Mouse (Mus musculus) stomach, postnatal 0 days (tissue): ENCODE measurements at regions not wholly inside any gene's neighbourhood (a gene's known extent, or its start where the extent isn't known, plus 50 kb on each side); places are given as distances from the start of the nearest gene placed in this dataset.

ENCODE experiments used
- ATAC-seq: fragments of 200-750 bp; cut with Nextera tagmentation; 2 replicates; pipeline ENCODE4 v1.8.0; 2017; ENCODE audit not compliant: low FRiP score, low TSS enrichment
- DNase-seq: peaks from one replicate; pipeline ENCODE4 v3.0.0-alpha.2; 2016; ENCODE audit warnings: low spot score
- H3K27ac ChIP-seq: fragments of 300-500 bp; sonication (generic); replicated peaks from 2 replicates; pipeline ENCODE4 v1.5.1; 2014; ENCODE audit warnings: mild to moderate bottlenecking, control low read depth
- H3K27me3 ChIP-seq: fragments of 300-500 bp; sonication (generic); 2 replicates; pipeline ENCODE4 v1.6.1; 2014; ENCODE audit warnings: low read length; ENCODE audit not compliant: control insufficient read depth, insufficient read depth
- H3K36me3 ChIP-seq: fragments of 300-500 bp; sonication (generic); 2 replicates; pipeline ENCODE4 v1.6.1; 2014; ENCODE audit warnings: low read length, mixed read lengths; ENCODE audit not compliant: control insufficient read depth, insufficient read depth
- H3K4me1 ChIP-seq: fragments of 300-500 bp; sonication (generic); replicated peaks from 2 replicates; pipeline ENCODE4 v1.6.1; 2014; ENCODE audit warnings: antibody characterized with exemption; ENCODE audit not compliant: control insufficient read depth, insufficient read depth
- H3K4me2 ChIP-seq: fragments of 300-500 bp; sonication (generic); replicated peaks from 2 replicates; pipeline ENCODE4 v1.6.1; 2014; ENCODE audit warnings: low read depth, mild to moderate bottlenecking, control low read depth, moderate library complexity
- H3K4me3 ChIP-seq: fragments of 300-500 bp; sonication (generic); 2 replicates; pipeline ENCODE4 v1.5.1; 2014; ENCODE audit warnings: low read depth, low read length, control low read depth
- H3K9ac ChIP-seq: fragments of 300-500 bp; sonication (generic); 2 replicates; pipeline ENCODE4 v1.6.1; 2014; ENCODE audit warnings: mild to moderate bottlenecking, low read length, control low read depth, mixed read lengths
- H3K9me3 ChIP-seq: fragments of 300-500 bp; sonication (generic); 2 replicates; pipeline ENCODE4 v1.6.1; 2016; ENCODE audit warnings: low read length; ENCODE audit not compliant: control insufficient read depth
- CTCF ChIP-seq: IDR thresholded peaks from 2 replicates; pipeline ENCODE4 v1.5.1; 2016; ENCODE audit warnings: antibody characterized with exemption, low read depth, mild to moderate bottlenecking, moderate library complexity
- EP300 ChIP-seq: optimal IDR thresholded peaks from 2 replicates; pipeline ENCODE3; 2016; ENCODE audit warnings: antibody characterized with exemption
- WGBS: fragments of 180-500 bp; shearing (Covaris S2); extraction: QIAGEN DNeasy Blood & Tissue Kit; methylation state at CpG from one replicate; pipeline ENCODE4 v1.1.7; 2014; 5-methylcytosine and 5-hydroxymethylcytosine counted together

GRCm38 (mm10) chr7:95620079-95620478 is 551.0 kb upstream of the Tenm4 start:
- TF ChIP-seq CTCF (no peak), EP300 (no peak)
- peak; percentile 60; the same call in 1 of the 2 replicates for ATAC-seq
- H3K4me3 ChIP-seq, result no peak overlapping the region

DNA sequence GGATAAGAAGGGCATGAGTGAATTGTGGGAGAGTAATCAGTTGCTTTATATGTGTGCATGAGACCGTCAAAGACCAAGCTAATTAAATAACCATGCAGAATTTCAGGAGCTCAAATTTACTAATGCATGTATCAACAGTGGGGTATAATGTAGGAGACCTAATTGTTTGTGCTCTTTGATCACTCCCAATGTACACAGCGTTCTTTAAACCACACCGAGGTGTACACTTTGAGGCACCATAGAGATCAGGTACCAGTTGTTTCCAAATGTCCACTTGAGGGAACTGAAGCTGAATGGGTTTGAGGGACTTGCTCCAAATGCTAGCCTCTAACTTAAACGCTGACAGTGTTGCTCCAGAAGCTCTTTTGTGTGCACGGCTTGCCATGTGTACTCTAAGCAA is 530.4 kb upstream of the Tenm4 start:
- ATAC-seq, result no peak

More at GRCm38 (mm10) chr7:95620079-95620478, 551.0 kb upstream of the Tenm4 start:
- Histone ChIP-seq H3K27ac (no peak overlapping the region), H3K36me3 (no peaks in the 10 kb centered on the region), H3K9me3 (no peaks in the 10 kb centered on the region), H3K9ac (no peak overlapping the region), H3K4me2 (no peak overlapping the region), H3K27me3 (no peaks in the 10 kb centered on the region), H3K4me1 (no peaks in the 10 kb centered on the region)
- DNase-seq, result no peak

DNA sequence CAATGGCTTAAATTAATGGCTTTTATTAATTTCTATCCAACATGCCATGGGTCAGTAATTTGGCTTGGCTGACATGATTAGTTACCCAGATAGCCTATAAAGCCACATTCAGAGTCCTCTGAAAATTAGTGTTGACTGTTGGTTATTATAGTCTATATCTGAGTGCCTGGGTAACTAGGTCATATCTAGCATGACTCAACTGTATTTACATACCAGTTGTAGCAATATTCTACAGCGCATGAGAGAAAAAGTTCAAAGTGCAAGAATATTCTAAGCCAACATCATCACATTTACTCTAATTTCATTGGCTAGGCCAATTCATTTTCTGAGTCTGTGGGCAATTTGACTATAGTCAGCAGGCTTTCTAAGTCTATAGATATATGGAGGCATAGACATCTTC is 496.7 kb upstream of the Tenm4 start:
- peak; percentile 87 for ATAC-seq
- H3K27ac ChIP-seq, result no peak overlapping the region

More for the DNA sequence above, 530.4 kb upstream of the Tenm4 start:
- H3K4me2 ChIP-seq, result no peak overlapping the region
- 64% methylated on average over 5 of the region's 5 CpGs for WGBS
- no peak for DNase-seq
- H3K4me1 ChIP-seq, result no peaks in the 10 kb centered on the region
- TF ChIP-seq EP300 (no peak), CTCF (no peak)
- H3K9me3 ChIP-seq, result no peaks in the 10 kb centered on the region
- no peak overlapping the region for H3K27ac ChIP-seq
- no peak overlapping the region for H3K9ac ChIP-seq
- no peaks in the 10 kb centered on the region for H3K27me3 ChIP-seq
- no peaks in the 10 kb centered on the region for H3K36me3 ChIP-seq
- no peak overlapping the region for H3K4me3 ChIP-seq

GRCm38 (mm10) chr7:95682521-95682920 is 488.5 kb upstream of the Tenm4 start:
- Histone ChIP-seq H3K4me3 (no peak overlapping the region), H3K36me3 (no peaks in the 10 kb centered on the region), H3K4me1 (no peaks in the 10 kb centered on the region), H3K9me3 (no peaks in the 10 kb centered on the region), H3K27me3 (no peaks in the 10 kb centered on the region), H3K27ac (no peak overlapping the region), H3K4me2 (no peak overlapping the region), H3K9ac (no peak overlapping the region)
- no peak for TF ChIP-seq EP300
- no peak for TF ChIP-seq CTCF
- WGBS, result 20% methylated on average over 3 of the region's 3 CpGs
- no peak for ATAC-seq
- no peak for DNase-seq

More for the DNA sequence above, 496.7 kb upstream of the Tenm4 start:
- Histone ChIP-seq H3K4me1 (no peaks in the 10 kb centered on the region), H3K4me2 (no peak overlapping the region), H3K36me3 (no peaks in the 10 kb centered on the region), H3K9me3 (no peaks in the 10 kb centered on the region), H3K27me3 (no peaks in the 10 kb centered on the region), H3K4me3 (no peak overlapping the region), H3K9ac (no peak overlapping the region)
- no peak for TF ChIP-seq EP300
- TF ChIP-seq CTCF, result no peak
- WGBS, result 62% methylated on average over 1 of the region's 1 CpGs
- no peak for DNase-seq

- no peak for ATAC-seq
- WGBS, result 88% methylated on average over 3 of the region's 3 CpGs
These were observed 483.3 kb upstream of the Tenm4 start for GRCm38 (mm10) chr7:95687733-95688132.

DNA sequence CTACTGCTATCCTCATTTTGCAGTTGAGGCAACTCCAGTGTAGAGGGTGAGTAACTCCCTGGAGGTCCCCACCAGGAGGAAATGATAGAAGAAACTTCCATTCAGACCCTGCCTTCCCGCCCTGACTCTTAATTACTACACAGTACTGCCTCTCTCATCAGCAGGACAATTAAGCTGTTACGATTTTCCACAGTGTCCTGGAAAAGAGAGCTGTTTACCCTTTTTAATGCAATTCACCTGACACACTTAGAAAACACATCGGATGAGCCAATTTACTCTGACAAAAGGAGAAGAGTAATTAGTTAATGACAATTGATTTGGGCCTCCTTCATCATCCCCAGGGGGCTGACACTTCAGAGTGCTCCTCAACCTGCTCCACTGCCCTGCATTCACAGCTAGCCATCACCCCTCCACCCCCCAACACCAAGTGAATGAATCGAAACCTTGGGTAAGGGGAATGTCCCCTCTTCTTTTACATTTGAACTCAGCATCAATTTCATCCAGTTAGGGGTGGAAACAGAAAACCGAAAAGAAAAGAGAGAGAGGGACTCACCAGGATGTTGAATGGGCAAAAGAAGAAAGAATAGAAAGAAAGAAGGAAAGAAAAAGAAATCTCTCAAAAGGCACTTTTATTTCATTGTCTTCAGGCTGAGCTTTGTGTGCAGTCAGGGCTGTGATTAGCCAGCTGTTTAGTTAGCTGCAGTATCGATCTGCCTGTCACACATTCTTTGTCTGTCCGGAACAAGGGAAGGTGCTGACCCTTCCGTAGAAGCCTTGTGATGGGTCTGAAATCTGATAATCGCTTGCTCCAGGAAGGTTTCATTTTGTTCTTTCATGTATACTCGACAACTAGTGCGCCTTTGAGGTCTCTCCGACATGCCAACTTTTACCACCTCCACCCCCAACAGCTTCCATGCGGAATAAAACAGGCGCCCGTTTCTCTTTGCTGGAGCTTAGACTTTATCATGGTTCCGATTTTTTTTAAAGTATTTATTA is 482.6 kb upstream of the Tenm4 start:
- no peak overlapping the region for H3K27ac ChIP-seq
- no peak overlapping the region for H3K9ac ChIP-seq
- ATAC-seq, result no peak
- no peaks in the 10 kb centered on the region for H3K36me3 ChIP-seq
- H3K27me3 ChIP-seq, result no peaks in the 10 kb centered on the region
- 21% methylated on average over 16 of the region's 16 CpGs for WGBS
- TF ChIP-seq EP300 (no peak), CTCF (no peak)
- H3K4me1 ChIP-seq, result no peaks in the 10 kb centered on the region
- H3K4me3 ChIP-seq, result peak overlapping the region; percentile 31
- H3K4me2 ChIP-seq, result peak overlapping the region; percentile 48
- H3K9me3 ChIP-seq, result no peaks in the 10 kb centered on the region
- DNase-seq, result peak; percentile 20

More at GRCm38 (mm10) chr7:95687733-95688132, 483.3 kb upstream of the Tenm4 start:
- H3K4me2 ChIP-seq, result no peak overlapping the region
- no peak overlapping the region for H3K9ac ChIP-seq
- DNase-seq, result no peak
- H3K36me3 ChIP-seq, result no peaks in the 10 kb centered on the region
- no peak overlapping the region for H3K27ac ChIP-seq
- H3K27me3 ChIP-seq, result no peaks in the 10 kb centered on the region
- no peaks in the 10 kb centered on the region for H3K9me3 ChIP-seq
- H3K4me3 ChIP-seq, result no peak overlapping the region
- TF ChIP-seq EP300 (no peak), CTCF (no peak)
- no peaks in the 10 kb centered on the region for H3K4me1 ChIP-seq
